Mouse (Mus musculus) kidney, embryonic 16.5 days (tissue): ENCODE measurements around the gene Zfp672. TPM values are rescaled to one million over a fixed set of nuclear protein-coding genes. Genes with fewer than 3 reads are reported as not detected.

Experiments used
- ATAC-seq: fragments of 200-750 bp; cut with Nextera tagmentation; 2 replicates; pipeline ENCODE4 v1.8.0; 2017; ENCODE audit warnings: moderate TSS enrichment; ENCODE audit not compliant: low FRiP score, low TSS enrichment
- H3K27ac ChIP-seq: fragments of 300-500 bp; sonication (generic); 2 replicates; pipeline ENCODE4 v1.5.1; 2014; ENCODE audit warnings: low read length
- H3K27me3 ChIP-seq: fragments of 300-500 bp; sonication (generic); 2 replicates; pipeline ENCODE4 v1.6.1; 2014; ENCODE audit warnings: low read length, control low read depth, mixed read lengths; ENCODE audit not compliant: insufficient read depth
- H3K36me3 ChIP-seq: fragments of 300-500 bp; sonication (generic); 2 replicates; pipeline ENCODE4 v1.6.1; 2014; ENCODE audit warnings: low read length, control low read depth, mixed read lengths; ENCODE audit not compliant: insufficient read depth
- H3K4me1 ChIP-seq: fragments of 300-500 bp; sonication (generic); 2 replicates; pipeline ENCODE4 v1.6.1; 2014; ENCODE audit warnings: low read length, control low read depth, mixed read lengths; ENCODE audit not compliant: insufficient read depth
- H3K4me2 ChIP-seq: fragments of 300-500 bp; sonication (generic); replicated peaks from 2 replicates; pipeline ENCODE4 v1.6.1; 2014; ENCODE audit warnings: low read depth, low read length
- H3K4me3 ChIP-seq: fragments of 300-500 bp; sonication (generic); 2 replicates; pipeline ENCODE4 v1.5.1; 2014; ENCODE audit warnings: mild to moderate bottlenecking, low read length
- H3K9ac ChIP-seq: fragments of 300-500 bp; sonication (generic); replicated peaks from 2 replicates; pipeline ENCODE4 v1.6.1; 2014; ENCODE audit warnings: low read length
- H3K9me3 ChIP-seq: fragments of 300-500 bp; sonication (generic); 2 replicates; pipeline ENCODE4 v1.6.1; 2016; ENCODE audit warnings: low read length, control low read depth
- WGBS: fragments of 180-500 bp; shearing (Covaris S2); extraction: QIAGEN DNeasy Blood & Tissue Kit; methylation state at CpG from one replicate; pipeline ENCODE4 v1.1.7; 2014; 5-methylcytosine and 5-hydroxymethylcytosine counted together
- polyA plus RNA-seq: library from polyadenylated mRNA; unstranded; fragments of >200 nt; fragmentation: Nextera tagmentation; extraction: Ambion mirVana; gene quantifications from 2 replicates; pipeline ENCODE4 v1.2.1, GENCODE M21; 2015

Gene Zfp672
- polyA plus RNA-seq, 1 experiment from 2014 or later: 40.9 TPM

DNA sequence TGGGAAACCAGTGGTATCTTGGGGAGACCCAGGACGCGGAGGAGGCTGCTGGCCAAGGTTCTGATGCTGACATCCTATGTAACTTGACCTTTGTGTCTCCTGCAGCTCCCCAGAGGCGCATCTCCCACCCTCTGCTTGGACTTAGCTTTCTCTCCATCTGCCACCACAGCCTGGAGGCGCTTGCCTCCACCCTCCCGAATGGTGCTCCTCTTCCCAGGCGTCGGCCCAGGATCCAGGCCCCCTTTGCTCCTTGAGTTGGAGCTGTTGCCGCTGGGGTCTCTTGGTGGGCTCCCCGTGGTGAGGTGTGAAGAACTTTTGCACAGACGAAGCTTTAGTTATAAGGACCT, 983 bp upstream of the Zfp672 start:
- Histone ChIP-seq H3K4me1 (peaks cover 32% of the 10 kb centered on the region), H3K27ac (peak overlapping the region; percentile 86), H3K9ac (peak overlapping the region; percentile 88), H3K4me3 (peak overlapping the region; percentile 93), H3K4me2 (peak overlapping the region; percentile 89), H3K36me3 (peaks cover 18% of the 10 kb centered on the region), H3K27me3 (no peaks in the 10 kb centered on the region), H3K9me3 (peaks cover 6% of the 10 kb centered on the region; the same call in 1 of the 2 replicates)
- 13% methylated on average over 10 of the region's 10 CpGs for WGBS
- peak; percentile 27 for ATAC-seq

- Histone ChIP-seq H3K27me3 (no peaks in the 10 kb centered on the region), H3K4me2 (peak overlapping the region; percentile 89), H3K4me1 (peaks cover 32% of the 10 kb centered on the region), H3K9ac (peak overlapping the region; percentile 88), H3K9me3 (peaks cover 6% of the 10 kb centered on the region; the same call in 1 of the 2 replicates), H3K36me3 (peaks cover 14% of the 10 kb centered on the region), H3K4me3 (peak overlapping the region; percentile 93), H3K27ac (peak overlapping the region; percentile 68)
- peak; percentile 29 for ATAC-seq
- under 1% methylated on average over 21 of the region's 21 CpGs for WGBS
Observed at GRCm38 (mm10) chr11:58329906-58330275, 248 bp downstream of the Zfp672 start.

DNA sequence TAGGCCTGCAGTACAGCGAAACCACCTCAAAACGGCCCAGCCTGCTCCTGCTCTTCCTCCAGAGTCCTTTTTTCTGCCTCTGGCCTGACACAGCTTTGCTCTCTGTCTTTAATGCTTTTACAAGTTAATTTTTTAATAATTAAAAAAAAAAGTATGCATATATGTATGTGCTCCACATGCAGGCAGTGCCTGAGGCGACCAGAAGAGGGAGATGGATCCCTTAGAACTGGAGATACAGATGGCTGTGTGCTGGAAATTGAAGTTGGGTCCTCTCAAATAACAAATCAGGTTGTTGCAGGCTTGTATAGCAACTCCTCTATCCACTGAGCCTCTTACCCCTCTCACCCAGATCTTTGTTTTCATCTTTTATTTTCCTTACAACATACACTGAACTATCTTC, 3.4 kb downstream of the Zfp672 start:
- no peak overlapping the region for H3K4me2 ChIP-seq
- H3K27me3 ChIP-seq: no peaks in the 10 kb centered on the region
- H3K9me3 ChIP-seq: peaks cover 6% of the 10 kb centered on the region; the same call in 1 of the 2 replicates
- no peak for ATAC-seq
- H3K36me3 ChIP-seq: peaks cover 14% of the 10 kb centered on the region
- no peak overlapping the region for H3K9ac ChIP-seq
- 97% methylated on average over 3 of the region's 3 CpGs for WGBS
- no peak overlapping the region for H3K27ac ChIP-seq
- H3K4me1 ChIP-seq: peaks cover 33% of the 10 kb centered on the region
- H3K4me3 ChIP-seq: no peak overlapping the region

- H3K4me3 ChIP-seq: no peak overlapping the region
- H3K4me1 ChIP-seq: peaks cover 30% of the 10 kb centered on the region
- H3K9ac ChIP-seq: no peak overlapping the region
- WGBS: 86% methylated on average over 3 of the region's 3 CpGs
- no peak overlapping the region for H3K4me2 ChIP-seq
- no peak for ATAC-seq
- peaks cover 19% of the 10 kb centered on the region for H3K36me3 ChIP-seq
- H3K9me3 ChIP-seq: peaks cover 6% of the 10 kb centered on the region; the same call in 1 of the 2 replicates
- no peaks in the 10 kb centered on the region for H3K27me3 ChIP-seq
- no peak overlapping the region for H3K27ac ChIP-seq
Observed at GRCm38 (mm10) chr11:58324614-58325229, 5.4 kb downstream of the Zfp672 start.

GRCm38 (mm10) chr11:58323570-58324340, 6.4 kb downstream of the Zfp672 start:
- Histone ChIP-seq H3K27me3 (no peaks in the 10 kb centered on the region), H3K36me3 (peaks cover 26% of the 10 kb centered on the region), H3K9me3 (peaks cover 6% of the 10 kb centered on the region; the same call in 1 of the 2 replicates), H3K4me1 (peaks cover 21% of the 10 kb centered on the region), H3K4me3 (peak overlapping the region; percentile 66), H3K4me2 (peak overlapping the region; percentile 93), H3K9ac (peak overlapping the region; percentile 71), H3K27ac (peak overlapping the region; percentile 98)
- WGBS: 7% methylated on average over 24 of the region's 24 CpGs
- ATAC-seq: no peak; the same call in 1 of the 2 replicates

- Histone ChIP-seq H3K36me3 (peaks cover 31% of the 10 kb centered on the region), H3K9ac (peak overlapping the region; percentile 71), H3K27me3 (no peaks in the 10 kb centered on the region), H3K4me3 (peak overlapping the region; percentile 66), H3K4me2 (peak overlapping the region; percentile 93), H3K27ac (peak overlapping the region; percentile 98), H3K9me3 (peaks cover 6% of the 10 kb centered on the region; the same call in 1 of the 2 replicates), H3K4me1 (peaks cover 18% of the 10 kb centered on the region)
- WGBS: 0% methylated on average over 61 of the region's 63 CpGs
- ATAC-seq: peak; percentile 99
Observed at GRCm38 (mm10) chr11:58322824-58323569, 7.1 kb downstream of the Zfp672 start.

DNA sequence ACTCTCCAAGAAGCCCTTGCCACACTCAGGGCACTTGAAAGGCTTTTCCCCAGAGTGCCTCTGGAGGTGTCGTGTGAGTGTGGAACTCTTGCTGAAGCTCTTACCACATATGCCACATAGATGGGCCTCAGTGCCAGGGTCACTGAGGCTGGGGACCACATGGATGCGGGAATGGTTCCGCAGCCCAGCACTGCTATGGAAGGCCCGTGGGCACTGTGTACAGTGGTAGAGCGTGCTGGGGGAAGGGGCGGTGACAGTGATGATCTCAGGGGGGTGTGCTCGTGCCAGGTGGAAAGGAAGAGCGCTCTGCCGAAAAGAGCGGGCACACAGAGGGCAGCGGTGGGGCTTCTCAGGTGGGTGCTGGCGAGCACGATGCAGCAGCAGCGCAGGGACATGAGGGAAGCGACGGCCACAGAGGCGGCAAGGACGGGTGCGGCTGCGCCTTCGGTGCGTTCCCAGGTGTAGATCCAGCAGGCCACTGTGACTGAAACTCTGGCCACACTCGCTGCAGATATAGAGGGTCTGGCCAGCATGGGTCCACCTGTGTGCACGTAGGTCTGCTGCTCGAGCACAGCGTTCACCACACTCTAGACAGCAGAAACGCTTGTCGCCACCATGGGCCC, 13.3 kb downstream of the Zfp672 start:
- H3K36me3 ChIP-seq: peaks cover 48% of the 10 kb centered on the region
- H3K4me1 ChIP-seq: peaks cover 5% of the 10 kb centered on the region
- ATAC-seq: no peak
- no peak overlapping the region for H3K4me2 ChIP-seq
- no peaks in the 10 kb centered on the region for H3K27me3 ChIP-seq
- H3K27ac ChIP-seq: no peak overlapping the region
- WGBS: 76% methylated on average over 28 of the region's 28 CpGs
- no peaks in the 10 kb centered on the region for H3K9me3 ChIP-seq
- H3K4me3 ChIP-seq: no peak overlapping the region
- H3K9ac ChIP-seq: no peak overlapping the region

DNA sequence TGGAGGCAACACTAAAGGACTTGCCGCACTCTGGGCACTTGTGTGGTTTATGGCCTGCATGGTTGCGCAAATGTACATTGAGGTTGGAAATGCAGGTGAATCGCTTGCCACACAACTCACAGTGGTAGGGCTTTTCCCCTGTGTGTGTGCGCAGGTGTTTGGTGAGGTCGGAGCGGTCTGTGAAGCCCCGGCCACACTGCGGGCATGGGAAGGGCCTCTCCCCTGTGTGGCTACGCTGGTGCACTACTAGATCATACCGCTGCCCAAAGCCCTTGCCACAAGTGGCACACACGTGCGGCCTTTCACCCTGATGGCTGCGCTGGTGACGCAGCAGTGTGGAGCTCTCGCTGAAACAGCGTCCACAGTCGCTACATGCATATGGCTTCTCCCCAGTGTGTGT, 13.8 kb downstream of the Zfp672 start:
- H3K4me1 ChIP-seq: no peaks in the 10 kb centered on the region
- no peaks in the 10 kb centered on the region for H3K27me3 ChIP-seq
- H3K4me2 ChIP-seq: no peak overlapping the region
- no peak overlapping the region for H3K9ac ChIP-seq
- H3K9me3 ChIP-seq: no peaks in the 10 kb centered on the region
- H3K36me3 ChIP-seq: peaks cover 52% of the 10 kb centered on the region
- H3K27ac ChIP-seq: no peak overlapping the region
- no peak for ATAC-seq
- H3K4me3 ChIP-seq: no peak overlapping the region
- WGBS: 87% methylated on average over 17 of the region's 17 CpGs

DNA sequence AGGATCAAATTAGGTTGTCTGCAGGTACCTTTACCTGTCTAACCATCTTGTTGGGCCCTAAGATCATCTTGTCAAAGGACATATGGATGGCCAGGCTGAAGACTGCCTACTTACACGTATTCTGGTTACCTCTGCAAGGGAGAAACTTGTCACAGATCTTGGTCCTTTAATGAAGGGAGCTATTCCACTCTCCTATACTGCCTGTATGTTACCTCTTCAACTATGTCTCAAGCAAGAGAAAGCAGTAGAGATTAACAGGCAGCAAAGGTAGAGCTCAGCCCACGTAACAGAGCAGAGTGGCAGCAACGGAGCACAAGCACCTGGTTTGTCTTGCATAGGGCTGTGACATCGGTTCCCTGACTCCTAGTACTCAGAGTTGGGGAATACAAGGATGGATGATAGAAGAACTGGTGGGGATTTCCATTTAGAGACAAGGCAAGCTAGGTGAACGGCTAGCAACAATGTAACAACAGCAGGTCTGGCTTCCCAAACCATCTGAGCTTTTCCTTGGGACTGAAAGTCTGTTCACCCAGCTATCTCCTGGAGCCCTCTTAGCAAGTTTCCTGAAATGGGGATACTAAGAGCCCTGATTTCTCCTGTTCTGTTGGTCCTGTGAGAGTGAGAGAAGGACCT, 14.5 kb downstream of the Zfp672 start:
- Histone ChIP-seq H3K27me3 (no peaks in the 10 kb centered on the region), H3K9me3 (no peaks in the 10 kb centered on the region), H3K9ac (no peak overlapping the region), H3K36me3 (peaks cover 52% of the 10 kb centered on the region), H3K4me3 (no peak overlapping the region), H3K27ac (no peak overlapping the region), H3K4me1 (no peaks in the 10 kb centered on the region), H3K4me2 (no peak overlapping the region)
- WGBS: 94% methylated on average over 5 of the region's 5 CpGs
- no peak for ATAC-seq
